In genomic region chr7:134607886-134608285, GRCm38 (mm10) we compare ENCODE assay signal across 24 mouse cellular contexts.
DNase-seq lines count a peak whose midpoint lies in the region; ATAC-seq and TF ChIP-seq lines count a peak whose summit lies in the region.
"Had no signal": no experiment of that assay in that cellular context is flagged by ENCODE, and none has a peak within 500 bp of the region (broad histone marks: within the 10 kb centered on the region; RNA-seq: fewer than 3 reads in every experiment).

No protein-coding gene starts in this region.

- H3K36me3 ChIP-seq in midbrain, postnatal 0 days (ENCODE audit: insufficient read depth, low read length) = no peaks in the 10 kb centered on the region
- H3K36me3 ChIP-seq in midbrain, embryonic 14.5 days (ENCODE audit: control insufficient read depth, insufficient read depth, low read length) = no peaks in the 10 kb centered on the region
- H3K36me3 ChIP-seq: G1E; hindbrain, embryonic 10.5 days; hindbrain, embryonic 15.5 days; kidney, embryonic 15.5 days; midbrain, embryonic 10.5 days had no signal

- 45% methylated on average over 3 of the region's 3 CpGs for WGBS in midbrain, postnatal 0 days
- WGBS in midbrain, embryonic 14.5 days = 55% methylated on average over 3 of the region's 3 CpGs

- intact Hi-C loops in heart, postnatal 10 days (cut with DNase I) = no loop called here

- no peaks in the 10 kb centered on the region for H3K4me1 ChIP-seq in midbrain, postnatal 0 days (ENCODE audit: insufficient read depth, low read length)
- peaks cover 5% of the 10 kb centered on the region; the same call in 1 of the 2 replicates for H3K4me1 ChIP-seq in midbrain, embryonic 14.5 days (ENCODE audit: control insufficient read depth, insufficient read depth, low read length)
- H3K4me1 ChIP-seq: midbrain, embryonic 10.5 days had no signal

- peak; percentile 40 to 54 for DNase-seq in cerebellum, postnatal 10 days
- DNase-seq in cerebellum, postnatal 25 days = no peak
- peak; percentile 29 to 32 for DNase-seq in heart, postnatal 10 days
- DNase-seq in heart, adult 9 months (ENCODE audit: low spot score in 2 of 2) = no peak
- DNase-seq in midbrain, postnatal 0 days (ENCODE audit: low spot score) = peak; percentile 27
- DNase-seq in midbrain, embryonic 14.5 days = no peak
- DNase-seq: adrenal gland, adult 8-10 months; cerebellum, adult 8-10 months; embryo, embryonic 11 days; kidney, adult 11 months; layer of hippocampus, postnatal 36 days; liver; lung, adult 2 months; thymus, postnatal 14 days had no signal

- no peak overlapping the region for H3K4me2 ChIP-seq in midbrain, postnatal 0 days (ENCODE audit: low read depth, low read length, poor library complexity, severe bottlenecking)
- H3K4me2 ChIP-seq in midbrain, embryonic 14.5 days (ENCODE audit: low read length) = no peak overlapping the region
- H3K4me2 ChIP-seq: hindbrain, embryonic 15.5 days; kidney, embryonic 15.5 days had no signal

- no peak for ATAC-seq in midbrain, postnatal 0 days (ENCODE audit: low FRiP score)
- ATAC-seq in midbrain, embryonic 14.5 days (ENCODE audit: low FRiP score, low TSS enrichment) = no peak
- no peak for ATAC-seq in monocyte, adult 5-6 weeks (replicated peaks; ENCODE audit: insufficient number of reproducible peaks, low FRiP score, low TSS enrichment, poor library complexity, severe bottlenecking)
- ATAC-seq: forebrain, embryonic 16.5 days; inflammation-experienced regulatory T-cells, adult 6 months had no signal

- no peaks in the 10 kb centered on the region for H3K27me3 ChIP-seq in midbrain, postnatal 0 days (ENCODE audit: insufficient read depth, low read length)
- H3K27me3 ChIP-seq in midbrain, embryonic 14.5 days (ENCODE audit: control insufficient read depth, insufficient read depth, low read length) = no peaks in the 10 kb centered on the region
- H3K27me3 ChIP-seq: hindbrain, embryonic 15.5 days; kidney, embryonic 15.5 days had no signal

- no peak overlapping the region for H3K4me3 ChIP-seq in midbrain, postnatal 0 days (ENCODE audit: low read depth, low read length)
- no peak overlapping the region for H3K4me3 ChIP-seq in midbrain, embryonic 14.5 days (replicated peaks; ENCODE audit: low read depth, low read length)
- H3K4me3 ChIP-seq: erythroblast, embryonic 14.5 days; hindbrain, embryonic 10.5 days; hindbrain, embryonic 15.5 days; kidney, embryonic 15.5 days; midbrain, embryonic 10.5 days had no signal

- H3K27ac ChIP-seq in midbrain, postnatal 0 days (ENCODE audit: low read depth, low read length) = no peak overlapping the region
- H3K27ac ChIP-seq in midbrain, embryonic 14.5 days (replicated peaks; ENCODE audit: low read depth, low read length) = no peak overlapping the region
- H3K27ac ChIP-seq: hindbrain, embryonic 10.5 days; hindbrain, embryonic 15.5 days; kidney, embryonic 15.5 days; liver, embryonic 14.5 days; midbrain, embryonic 10.5 days had no signal

- H3K9me3 ChIP-seq in midbrain, postnatal 0 days (ENCODE audit: low read length) = no peaks in the 10 kb centered on the region
- H3K9me3 ChIP-seq in midbrain, embryonic 14.5 days (ENCODE audit: control insufficient read depth, low read length) = no peaks in the 10 kb centered on the region
- H3K9me3 ChIP-seq: hindbrain, embryonic 10.5 days; hindbrain, embryonic 15.5 days; kidney, embryonic 15.5 days; midbrain, embryonic 10.5 days had no signal

- no peak for TF ChIP-seq CTCF in midbrain, postnatal 0 days (IDR thresholded peaks at IDR 0.05)

- no peak overlapping the region for H3K9ac ChIP-seq in midbrain, postnatal 0 days (replicated peaks; ENCODE audit: low read length, poor library complexity, severe bottlenecking)
- H3K9ac ChIP-seq in midbrain, embryonic 14.5 days (replicated peaks; ENCODE audit: low read length) = no peak overlapping the region
- H3K9ac ChIP-seq: hindbrain, embryonic 15.5 days; kidney, embryonic 15.5 days; liver, embryonic 14.5 days had no signal

Comparison
In these comparisons a context has a peak if more than half of its experiments do, and no peak if none do; other contexts are left out.
1. DNase-seq: peak in cerebellum, postnatal 10 days (2 of 2), heart, postnatal 10 days (2 of 2) and midbrain, postnatal 0 days (single experiment); none in cerebellum, postnatal 25 days (0 of 2), heart, adult 9 months (0 of 2) and midbrain, embryonic 14.5 days (single experiment).